In genomic region chr5:14539346-14539745, GRCm38 (mm10) we compare ENCODE assay signal across 34 mouse cellular contexts. TPM values are rescaled to one million over a fixed set of nuclear protein-coding genes. Genes with fewer than 3 reads are reported as not detected.
DNase-seq lines count a peak whose midpoint lies in the region; ATAC-seq and TF ChIP-seq lines count a peak whose summit lies in the region.
"Had no signal": no experiment of that assay in that cellular context is flagged by ENCODE, and none has a peak within 500 bp of the region (broad histone marks: within the 10 kb centered on the region; RNA-seq: fewer than 3 reads in every experiment).

No protein-coding gene starts in this region.

- H3K4me3 ChIP-seq in E14TG2a.4 (replicated peaks; ENCODE audit: low read length): peak overlapping the region; percentile 10; the same call in 1 of the 2 replicates
- peak overlapping the region; percentile 10; the same call in 1 of the 2 replicates for H3K4me3 ChIP-seq in ES-Bruce4 (ENCODE audit: low read depth, low read length)
- no peak overlapping the region for H3K4me3 ChIP-seq in cerebellum, adult 2 months (replicated peaks; ENCODE audit: insufficient read depth, low read depth, low read length)
- no peak overlapping the region for H3K4me3 ChIP-seq in forebrain, postnatal 0 days (ENCODE audit: low read depth, low read length)
- no peak overlapping the region for H3K4me3 ChIP-seq in heart, embryonic 11.5 days (ENCODE audit: low read depth, low read length)
- H3K4me3 ChIP-seq: embryonic facial prominence, embryonic 13.5 days; forebrain, embryonic 10.5 days; forebrain, embryonic 15.5 days; heart, embryonic 13.5 days; intestine, embryonic 15.5 days; midbrain, embryonic 10.5 days had no signal

- ATAC-seq in forebrain, postnatal 0 days: no peak
- no peak for ATAC-seq in heart, embryonic 11.5 days (replicated peaks; ENCODE audit: insufficient number of reproducible peaks, low FRiP score, low TSS enrichment)
- ATAC-seq: forebrain, embryonic 15.5 days; hindbrain, postnatal 0 days; intestine, embryonic 15.5 days; midbrain, embryonic 16.5 days had no signal

- TF ChIP-seq CTCF in E14TG2a.4 (conservative IDR thresholded peaks at IDR 0.05; ENCODE audit: low read length) (no peak), ES-Bruce4 (IDR thresholded peaks at IDR 0.05; ENCODE audit: low read depth, low read length) (no peak)
- TF ChIP-seq CTCF in cerebellum, adult 2 months (IDR thresholded peaks at IDR 0.05; ENCODE audit: borderline replicate concordance, insufficient read depth, low read depth, low read length): no peak
- no peak for TF ChIP-seq CTCF in forebrain, postnatal 0 days (IDR thresholded peaks at IDR 0.05; ENCODE audit: low read depth)

- peak; percentile 68 to 81 for DNase-seq in cerebellum, adult 2 months
- DNase-seq in cerebellum, postnatal 14 days: peak; percentile 25 to 63
- no peak for DNase-seq in forebrain, postnatal 0 days
- no peak for DNase-seq in spleen, postnatal 4 days (ENCODE audit: low spot score in 2 of 2)
- DNase-seq: adrenal gland, adult 8-10 months; B cell, adult 2 months; gastrocnemius, postnatal 25 days; heart, adult 18-20 months; heart, postnatal 14 days; kidney, adult 9 months; kidney, postnatal 14 days; layer of hippocampus, adult 9-11 months; liver; lung, adult 2 months; lung, postnatal 10 days; spleen, adult 18-20 months; thymus, adult 18-20 months; thymus, postnatal 25 days had no signal

- no peak overlapping the region for H3K27ac ChIP-seq in ES-Bruce4 (ENCODE audit: insufficient read depth, low read length)
- H3K27ac ChIP-seq in cerebellum, adult 2 months (ENCODE audit: insufficient read depth, low read length): peak overlapping the region; percentile 57
- H3K27ac ChIP-seq in forebrain, postnatal 0 days (ENCODE audit: low read depth, low read length): no peak overlapping the region
- H3K27ac ChIP-seq in heart, embryonic 11.5 days (ENCODE audit: low read depth, low read length): no peak overlapping the region
- H3K27ac ChIP-seq: embryonic facial prominence, embryonic 13.5 days; forebrain, embryonic 10.5 days; forebrain, embryonic 15.5 days; heart, embryonic 13.5 days; hindbrain, postnatal 0 days; intestine, embryonic 15.5 days; liver, embryonic 14.5 days; midbrain, embryonic 10.5 days; stomach, postnatal 0 days had no signal

- TF ChIP-seq EP300 in ES-Bruce4 (IDR thresholded peaks at IDR 0.05; ENCODE audit: insufficient read depth, low read depth, low read length): no peak

- peaks cover 16% of the 10 kb centered on the region for H3K4me1 ChIP-seq in E14TG2a.4 (replicated peaks; ENCODE audit: low read depth, low read length)
- no peaks in the 10 kb centered on the region for H3K4me1 ChIP-seq in ES-Bruce4 (ENCODE audit: control insufficient read depth, insufficient read depth, low read length)
- H3K4me1 ChIP-seq in cerebellum, adult 2 months (ENCODE audit: control insufficient read depth, insufficient read depth, low read length): peaks cover 11% of the 10 kb centered on the region
- H3K4me1 ChIP-seq in forebrain, postnatal 0 days (ENCODE audit: insufficient read depth): no peaks in the 10 kb centered on the region
- no peaks in the 10 kb centered on the region for H3K4me1 ChIP-seq in heart, embryonic 11.5 days (ENCODE audit: control insufficient read depth, insufficient read depth, low read length)
- H3K4me1 ChIP-seq: embryonic facial prominence, embryonic 13.5 days; forebrain, embryonic 10.5 days; forebrain, embryonic 15.5 days; heart, embryonic 13.5 days; intestine, embryonic 15.5 days; midbrain, embryonic 10.5 days had no signal

- H3K9ac ChIP-seq in ES-Bruce4 (ENCODE audit: low read depth, poor library complexity, severe bottlenecking): no peak overlapping the region; the same call in 1 of the 2 replicates
- H3K9ac ChIP-seq in forebrain, postnatal 0 days: no peak overlapping the region
- no peak overlapping the region for H3K9ac ChIP-seq in heart, embryonic 11.5 days (ENCODE audit: low read depth, low read length)
- H3K9ac ChIP-seq: embryonic facial prominence, embryonic 13.5 days; forebrain, embryonic 15.5 days; heart, embryonic 13.5 days; intestine, embryonic 15.5 days; liver, embryonic 14.5 days had no signal

- H3K27me3 ChIP-seq in E14TG2a.4 (ENCODE audit: insufficient read depth, low read length) (no peaks in the 10 kb centered on the region), ES-Bruce4 (ENCODE audit: control insufficient read depth, insufficient read depth, low read length, poor library complexity, severe bottlenecking) (no peaks in the 10 kb centered on the region)
- no peaks in the 10 kb centered on the region for H3K27me3 ChIP-seq in cerebellum, adult 2 months (ENCODE audit: control insufficient read depth, insufficient read depth, low read length)
- no peaks in the 10 kb centered on the region for H3K27me3 ChIP-seq in forebrain, postnatal 0 days (ENCODE audit: insufficient read depth, low read length)
- no peaks in the 10 kb centered on the region for H3K27me3 ChIP-seq in heart, embryonic 11.5 days (ENCODE audit: control insufficient read depth, insufficient read depth, low read length)
- H3K27me3 ChIP-seq: embryonic facial prominence, embryonic 13.5 days; forebrain, embryonic 15.5 days; heart, embryonic 13.5 days; intestine, embryonic 15.5 days had no signal

- no peaks in the 10 kb centered on the region for H3K36me3 ChIP-seq in E14TG2a.4 (ENCODE audit: insufficient read depth, low read length)
- H3K36me3 ChIP-seq in ES-Bruce4 (ENCODE audit: control insufficient read depth, insufficient read depth, low read length, poor library complexity, severe bottlenecking): no peaks in the 10 kb centered on the region
- H3K36me3 ChIP-seq in forebrain, postnatal 0 days (ENCODE audit: insufficient read depth): peaks cover 9% of the 10 kb centered on the region
- no peaks in the 10 kb centered on the region for H3K36me3 ChIP-seq in heart, embryonic 11.5 days (ENCODE audit: control insufficient read depth, insufficient read depth, low read length)
- H3K36me3 ChIP-seq: embryonic facial prominence, embryonic 13.5 days; G1E; heart, embryonic 13.5 days; intestine, embryonic 15.5 days; midbrain, embryonic 10.5 days had no signal

- no peak for TF ChIP-seq POLR2A in ES-Bruce4 (IDR thresholded peaks at IDR 0.05; ENCODE audit: insufficient read depth, low read length)
- no peak for TF ChIP-seq POLR2A in cerebellum, adult 2 months (IDR thresholded peaks at IDR 0.05; ENCODE audit: borderline replicate concordance, insufficient read depth, low read length)

- 10% methylated on average over 6 of the region's 6 CpGs for WGBS in cerebellum, adult 2 months
- 73% methylated on average over 6 of the region's 6 CpGs for WGBS in forebrain, postnatal 0 days
- 70% methylated on average over 6 of the region's 6 CpGs for WGBS in heart, embryonic 11.5 days (ENCODE audit: insufficient replicate concordance)

- H3K9me3 ChIP-seq in E14TG2a.4 (ENCODE audit: low read length): no peaks in the 10 kb centered on the region
- no peaks in the 10 kb centered on the region for H3K9me3 ChIP-seq in ES-Bruce4 (replicated peaks; ENCODE audit: control insufficient read depth, insufficient read depth, low read length, poor library complexity, severe bottlenecking)
- H3K9me3 ChIP-seq in forebrain, postnatal 0 days (ENCODE audit: low read length): no peaks in the 10 kb centered on the region
- no peaks in the 10 kb centered on the region for H3K9me3 ChIP-seq in heart, embryonic 11.5 days (replicated peaks; ENCODE audit: control insufficient read depth, low read length)
- H3K9me3 ChIP-seq: embryonic facial prominence, embryonic 13.5 days; forebrain, embryonic 10.5 days; forebrain, embryonic 15.5 days; G1E; heart, embryonic 13.5 days; intestine, embryonic 15.5 days; midbrain, embryonic 10.5 days had no signal

- no peak overlapping the region for H3K4me2 ChIP-seq in forebrain, postnatal 0 days (ENCODE audit: low read depth)
- no peak overlapping the region for H3K4me2 ChIP-seq in heart, embryonic 11.5 days
- H3K4me2 ChIP-seq: embryonic facial prominence, embryonic 13.5 days; forebrain, embryonic 15.5 days; heart, embryonic 13.5 days; intestine, embryonic 15.5 days had no signal

RNA-seq across cellular contexts. Expression of gene Pclo, which starts 24.6 kb away (rescaled TPM):
- polyA plus RNA-seq in ES-Bruce4 (2011; ENCODE audit: insufficient read depth, insufficient read length, low read depth, missing spikeins): 0.72 and 0.90 TPM in 2 replicates
- polyA plus RNA-seq in cerebellum, adult 2 months (2012; rRNA removed): 62.4 and 68.3 TPM in 2 replicates
- total RNA-seq in forebrain, postnatal 0 days (2014; rRNA removed): 34.5 and 38.8 TPM in 2 replicates
- polyA plus RNA-seq in forebrain, postnatal 0 days (2015; fragmentation: Nextera tagmentation; extraction: Ambion mirVana): 3.7 and 8.8 TPM in 2 replicates
- polyA plus RNA-seq in heart, embryonic 11.5 days (2014; fragmentation: Nextera tagmentation; extraction: Ambion mirVana): 0.18 and 0.26 TPM in 2 replicates
- total RNA-seq: common myeloid progenitor, adult 5-6 weeks; neutrophil, adult 5-6 weeks had no signal
- polyA plus RNA-seq: G1E had no signal

Comparison
In these comparisons a context has a peak if more than half of its experiments do, and no peak if none do; other contexts are left out.
1. H3K4me3 ChIP-seq: peak in E14TG2a.4 (single experiment) and ES-Bruce4 (single experiment); none in cerebellum, adult 2 months (single experiment), forebrain, postnatal 0 days (single experiment) and heart, embryonic 11.5 days (single experiment).
2. DNase-seq: peak in cerebellum, adult 2 months (2 of 2) and cerebellum, postnatal 14 days (2 of 2); none in forebrain, postnatal 0 days (single experiment) and spleen, postnatal 4 days (0 of 2).